Mouse (Mus musculus) kidney, postnatal 25 days (tissue): ENCODE results near the gene Tuba4a.

Experiments
- DNase-seq, 2 experiments: peaks; one replicate each; pipeline ENCODE4 v3.0.0; 2021; ENCODE audit warnings: mixed read lengths in 2 of 2

Gene Tuba4a

DNA sequence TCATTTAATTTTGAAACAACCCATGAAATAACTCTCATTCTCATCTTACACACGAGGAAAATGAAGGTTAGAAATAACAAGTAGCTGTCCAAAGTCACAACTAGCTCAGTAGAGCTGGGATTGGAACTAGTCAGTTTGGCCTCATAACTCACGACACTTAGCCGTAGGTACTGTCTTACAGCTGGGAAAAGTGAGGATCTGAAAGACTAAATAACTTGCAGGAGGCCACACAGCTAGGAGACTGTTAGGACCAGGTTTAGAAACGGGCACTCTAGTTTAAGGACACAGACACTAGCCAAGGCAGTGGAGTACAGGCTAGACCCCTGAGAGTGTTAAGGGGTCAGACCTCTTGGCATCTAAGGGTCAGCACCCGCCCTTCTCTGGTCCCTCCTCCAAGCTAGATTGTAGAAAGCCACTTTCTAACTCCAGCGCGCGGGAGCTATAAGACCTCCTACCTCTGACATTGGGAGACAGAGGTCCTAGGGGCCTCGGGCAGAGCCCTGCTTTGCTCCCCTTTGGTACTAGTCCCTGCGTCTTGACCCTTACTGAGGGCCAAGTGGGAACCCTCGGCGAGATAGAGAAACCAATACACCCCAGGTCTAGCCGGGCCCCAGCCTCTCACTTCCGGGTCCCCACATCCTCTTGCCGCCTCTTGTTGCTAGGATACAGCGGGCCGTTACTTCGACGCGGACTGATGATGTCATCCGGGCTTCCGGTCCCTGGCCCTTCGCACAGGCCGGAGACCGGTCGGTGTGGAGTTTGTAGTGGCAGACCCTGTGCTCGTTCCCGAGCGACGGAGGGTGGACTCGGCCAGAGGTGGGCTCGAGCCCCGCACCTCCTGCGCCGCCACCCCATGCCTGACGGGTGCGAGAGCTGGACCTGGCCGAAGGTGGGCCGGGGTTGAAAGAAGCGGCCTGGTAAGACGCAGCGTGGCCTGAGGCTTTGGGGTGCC is 9.3 kb downstream of the Tuba4a start, which contains the start of the genes Glb1l and Stk16:
Glb1l (minus strand) TSS at position 678 of the 952 bp plus-strand sequence.
Stk16 (plus strand) TSS at position 703 of the 952 bp plus-strand sequence.
- DNase-seq = peak; percentile 98 to 99

GRCm38 (mm10) chr1:75208967-75209678 is 10.5 kb downstream of the Tuba4a start:
- peak; percentile 86 to 93 for DNase-seq

DNA sequence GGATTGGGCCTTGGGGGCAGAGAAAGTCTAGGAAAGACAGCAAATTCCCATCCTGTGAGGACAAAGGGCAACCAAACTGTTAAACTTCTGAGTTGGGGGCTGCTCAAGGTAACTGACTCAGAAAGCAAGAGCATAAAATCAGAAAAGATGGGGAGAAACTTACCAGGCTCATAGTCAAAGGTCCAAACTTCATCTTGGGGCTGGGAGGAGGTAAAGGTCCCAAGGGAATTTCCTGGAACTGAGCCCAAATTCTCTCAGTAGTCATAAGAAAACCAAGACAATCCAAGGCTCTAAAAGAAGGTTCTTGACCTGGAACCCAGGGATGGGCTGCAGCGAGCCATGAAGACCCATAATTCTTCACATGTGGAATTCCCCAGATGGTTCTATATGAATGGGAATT is 18.4 kb downstream of the Tuba4a start:
- peak in 1 of 2 experiments; percentile 56 for DNase-seq

- DNase-seq = peak; percentile 64 to 87
Measured at GRCm38 (mm10) chr1:75192452-75192851, 27.2 kb downstream of the Tuba4a start.

DNA sequence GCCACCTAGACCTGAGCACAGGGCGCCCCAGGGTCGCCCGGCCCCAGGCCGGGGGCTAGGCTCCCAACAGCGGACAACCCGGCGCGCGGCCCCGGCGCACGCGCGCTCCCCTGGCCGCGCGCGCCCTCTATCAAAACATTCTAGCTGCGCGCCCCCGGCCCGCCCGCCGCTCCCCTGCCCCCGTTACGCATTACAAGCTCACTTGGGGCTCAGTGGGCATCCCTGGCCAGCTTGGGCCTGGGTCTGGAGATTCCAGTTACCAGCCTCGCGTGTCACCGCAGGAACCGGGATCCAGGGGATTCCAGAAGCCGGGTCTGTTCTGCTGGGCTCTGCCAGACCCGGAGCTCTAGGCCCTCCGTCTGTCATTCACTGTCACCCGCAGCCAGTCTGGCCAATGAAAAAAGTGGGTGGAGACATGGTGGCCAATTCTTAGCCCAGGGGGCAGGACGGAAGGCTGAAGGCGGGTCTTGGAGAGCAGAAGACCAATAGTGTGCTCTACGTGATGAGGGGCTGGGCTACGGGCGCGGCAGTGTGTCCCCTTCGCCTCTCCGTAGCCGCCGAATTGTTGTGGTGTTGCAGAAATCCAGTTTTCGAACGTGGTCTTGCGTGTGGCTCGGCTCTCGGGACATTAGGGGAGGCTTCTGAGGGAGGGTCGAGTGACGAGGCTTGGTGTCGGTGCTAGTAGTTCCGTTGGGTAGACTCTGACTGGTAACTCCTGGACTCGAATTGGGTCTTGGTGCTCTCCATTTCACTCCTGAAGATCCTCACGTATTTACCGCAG is 27.9 kb downstream of the Tuba4a start, which contains the start of the genes Ankzf1 and Atg9a:
Ankzf1 (plus strand) TSS at position 530 of the 781 bp plus-strand sequence.
Atg9a (minus strand) TSS at position 575 of the 781 bp plus-strand sequence.
- DNase-seq = peak; percentile 95 to 99

- DNase-seq = no peak
Measured at GRCm38 (mm10) chr1:75191258-75191621, 28.4 kb downstream of the Tuba4a start.

- no peak for DNase-seq
Measured at GRCm38 (mm10) chr1:75190577-75190976, 29.1 kb downstream of the Tuba4a start.

- DNase-seq = peak in 1 of 2 experiments; percentile 15
Measured at GRCm38 (mm10) chr1:75187914-75188483, 31.7 kb downstream of the Tuba4a start.

- DNase-seq = no peak
Measured at GRCm38 (mm10) chr1:75187126-75187525, 32.5 kb downstream of the Tuba4a start.

- no peak for DNase-seq
Measured at GRCm38 (mm10) chr1:75185495-75185894, 34.2 kb downstream of the Tuba4a start.

DNA sequence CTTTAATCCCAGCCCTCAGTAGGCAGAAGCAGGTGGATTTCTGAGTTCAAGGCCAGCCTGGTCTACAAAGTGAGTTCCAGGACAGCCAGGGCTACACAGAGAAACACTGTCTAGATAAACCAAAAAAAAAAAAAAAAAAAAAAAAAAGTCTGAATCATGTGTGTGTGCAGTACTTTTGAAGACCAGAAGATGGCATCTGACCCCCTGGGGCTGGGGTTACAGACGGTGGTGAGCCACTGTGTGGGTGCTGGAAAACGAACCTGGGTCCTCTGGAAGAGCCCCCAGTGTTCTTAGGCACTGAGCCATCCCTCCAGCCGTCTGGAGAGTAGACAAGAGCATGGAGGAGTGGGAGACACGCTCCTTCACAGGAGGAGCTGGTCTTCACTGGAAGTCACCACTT is 37.5 kb downstream of the Tuba4a start:
- DNase-seq = no peak

DNA sequence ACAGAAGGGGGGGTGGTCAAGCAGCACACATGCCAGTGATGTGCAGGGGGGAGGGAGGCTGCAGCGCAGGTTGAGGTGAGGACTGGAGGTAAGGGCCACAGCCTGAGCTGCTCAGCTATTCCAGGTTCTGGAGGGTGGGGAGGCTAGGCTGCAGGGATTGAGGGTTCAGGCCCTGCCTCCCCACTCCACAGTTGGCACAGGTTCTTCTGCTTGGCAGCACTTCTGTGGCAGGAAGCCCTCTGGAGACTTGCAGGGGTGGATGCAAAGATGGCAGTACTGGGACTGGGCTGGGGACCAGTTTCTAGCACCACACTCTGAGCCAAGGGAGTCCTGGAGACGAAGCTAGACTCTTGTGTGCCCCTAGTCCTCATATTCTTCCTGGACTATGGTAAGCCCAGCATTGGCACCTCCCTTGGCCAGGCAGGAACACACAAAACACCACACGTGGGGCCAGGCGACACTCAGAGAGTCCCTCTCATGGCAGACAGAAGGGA is 38.2 kb downstream of the Tuba4a start:
- no peak for DNase-seq

DNA sequence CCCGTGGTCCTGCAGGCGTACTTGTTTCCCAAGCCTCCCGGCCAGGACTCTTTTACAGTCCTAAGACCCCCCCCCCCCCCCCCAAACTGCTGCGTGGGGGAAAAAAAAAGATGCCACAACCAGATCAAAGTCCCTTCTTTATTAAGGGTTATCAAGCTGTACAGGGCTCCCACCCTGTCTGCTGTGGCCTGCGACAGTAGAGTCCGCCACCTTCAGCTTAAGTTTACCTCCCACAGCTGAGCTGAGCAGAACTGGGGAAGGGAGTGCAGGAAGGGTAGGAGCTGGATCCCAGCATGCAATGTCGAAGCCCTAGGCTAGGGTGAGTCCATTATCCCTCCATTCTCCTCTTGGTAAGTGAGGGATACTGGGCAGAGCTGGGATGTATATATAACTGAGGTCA is 38.9 kb downstream of the Tuba4a start:
- no peak for DNase-seq

DNA sequence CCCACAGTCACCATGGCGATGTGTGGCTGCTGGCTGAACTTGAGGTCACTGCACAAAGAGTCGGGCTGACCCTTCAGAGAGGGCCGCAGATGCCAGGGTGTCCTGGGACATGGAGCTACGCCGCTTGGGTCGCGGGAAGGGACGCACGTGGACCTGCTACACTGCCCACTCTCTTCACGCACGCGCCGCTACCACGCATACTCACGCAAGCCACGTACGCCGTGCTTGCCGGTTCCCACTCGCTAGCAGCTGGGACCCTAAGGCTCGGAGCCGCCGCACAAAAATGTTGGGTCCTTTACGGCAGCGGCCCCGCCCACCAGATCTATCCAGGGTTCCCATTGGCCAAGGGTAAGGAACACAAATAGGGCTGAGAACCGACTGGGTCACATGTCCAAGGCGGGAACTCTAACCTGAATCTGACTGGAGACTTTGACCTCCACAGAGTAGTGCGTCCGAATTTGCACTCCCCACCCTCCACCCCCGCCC is 39.5 kb downstream of the Tuba4a start, which contains the start of gene Abcb6:
Abcb6 (minus strand) TSS at position 288 of the 486 bp plus-strand sequence.
- DNase-seq = peak; percentile 95 to 96

DNA sequence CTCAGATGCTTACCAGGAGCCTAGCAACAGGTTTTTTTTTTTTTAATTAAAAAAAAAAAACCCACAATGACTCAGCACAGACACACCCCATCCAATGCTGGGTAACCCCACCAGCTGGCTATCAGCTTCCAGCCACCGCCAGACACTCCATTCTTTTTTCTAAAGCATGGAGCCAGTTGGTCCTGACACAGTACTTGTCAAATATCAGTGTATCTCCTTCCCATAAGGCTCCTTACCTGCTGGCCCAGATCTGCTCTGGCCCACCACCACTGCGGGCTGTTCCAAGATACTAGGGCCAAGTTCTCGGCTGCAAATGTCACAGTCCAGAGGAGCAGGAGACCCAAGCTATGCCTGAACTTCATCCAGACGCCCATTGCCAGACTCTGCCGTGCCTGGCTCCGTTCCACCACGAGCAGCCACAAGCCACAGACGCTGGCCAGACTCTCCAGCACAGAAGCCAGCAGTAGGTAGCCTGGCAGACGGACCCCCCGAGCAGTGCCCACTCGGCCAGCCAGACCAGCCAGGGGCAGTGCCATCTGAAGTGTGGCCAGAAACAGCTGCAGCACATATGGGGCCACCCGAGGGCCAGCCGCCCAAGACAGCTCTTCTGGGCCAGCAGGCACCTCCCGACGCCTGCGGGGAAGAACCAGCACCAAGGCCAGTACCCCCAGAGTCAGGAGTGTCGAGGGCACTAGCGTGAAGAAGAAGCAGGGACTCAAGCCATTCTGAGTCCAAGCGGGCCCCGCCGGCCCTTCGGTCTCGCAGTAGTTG is 40.1 kb downstream of the Tuba4a start:
- peak; percentile 68 to 77 for DNase-seq

DNA sequence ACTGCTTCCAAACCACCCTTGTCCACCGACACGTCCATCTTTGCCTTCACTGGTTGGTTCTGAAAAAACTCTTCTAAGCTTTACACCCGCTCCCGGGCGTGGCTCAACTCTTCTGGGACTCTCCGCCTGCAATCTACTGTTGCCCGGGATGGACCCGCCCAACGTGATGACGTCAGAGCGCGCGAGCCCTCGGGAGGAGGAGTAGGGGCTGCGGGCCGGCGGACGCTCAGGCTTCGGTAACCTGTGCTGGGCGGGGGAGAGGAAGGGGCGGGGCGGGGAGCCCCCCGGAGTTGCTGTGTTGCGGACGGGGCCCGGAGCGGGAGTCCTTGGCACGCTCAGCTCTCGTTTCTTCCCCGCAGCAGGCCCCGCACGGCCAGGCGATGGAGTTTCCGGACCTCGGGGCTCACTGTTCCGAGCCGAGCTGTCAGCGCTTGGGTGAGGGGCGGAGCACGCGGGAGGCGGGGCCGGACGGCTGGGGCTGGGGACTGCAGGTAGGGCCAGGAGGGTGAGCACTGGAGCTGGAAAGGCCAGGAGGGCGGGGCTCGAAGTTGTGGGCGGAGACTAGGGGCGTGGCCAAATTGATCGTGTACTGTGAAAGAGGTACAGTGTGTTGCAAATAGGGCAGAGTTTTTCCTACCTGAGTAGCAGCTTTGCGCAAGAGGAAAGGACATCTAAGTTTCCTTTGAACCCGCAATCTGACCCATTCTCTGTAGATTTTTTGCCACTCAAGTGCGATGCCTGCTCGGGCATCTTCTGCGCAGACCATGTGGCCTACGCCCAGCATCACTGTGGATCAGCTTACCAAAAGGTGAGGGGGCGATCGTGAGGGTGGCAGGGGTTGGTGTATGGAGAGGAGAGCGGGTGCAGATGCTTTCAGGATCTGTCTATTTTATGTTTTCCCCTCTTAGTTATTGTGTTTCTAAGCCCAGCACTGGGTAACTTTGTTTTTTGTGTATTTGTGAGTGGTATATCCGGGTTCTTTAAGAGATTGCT is 50.9 kb downstream of the Tuba4a start, which contains the start of gene Zfand2b:
Zfand2b (plus strand) TSS at position 175 of the 993 bp plus-strand sequence.
- DNase-seq = peak; percentile 98 to 99

- DNase-seq = no peak
Measured at GRCm38 (mm10) chr1:75168093-75168471, 51.6 kb downstream of the Tuba4a start.
